Mouse (Mus musculus) 3134 (cell line): Measurements from ENCODE around the gene Hsp90ab1.

Experiments used
- DNase-seq: peaks from one replicate; pipeline ENCODE4 v3.0.0-alpha.2; 2011; ENCODE audit warnings: low spot score; ENCODE audit not compliant: insufficient read length; ENCODE audit errors: extremely low read depth

Gene Hsp90ab1

GRCm38 (mm10) chr17:45559732-45560525 lies 13.1 kb downstream of the Hsp90ab1 start:
- DNase-seq, result no peak

- peak; percentile 51 for DNase-seq
These were observed 14.8 kb downstream of the Hsp90ab1 start for GRCm38 (mm10) chr17:45557998-45558862.

- DNase-seq, result peak; percentile 54
These were observed 15.7 kb downstream of the Hsp90ab1 start for GRCm38 (mm10) chr17:45557246-45557824.

- no peak for DNase-seq
These were observed 16.4 kb downstream of the Hsp90ab1 start for GRCm38 (mm10) chr17:45556514-45557245.

- no peak for DNase-seq
These were observed 17.0 kb downstream of the Hsp90ab1 start for GRCm38 (mm10) chr17:45556107-45556489.

- DNase-seq, result peak; percentile 96
These were observed 17.5 kb downstream of the Hsp90ab1 start, which contains the start of gene Nfkbie for GRCm38 (mm10) chr17:45555452-45556106. Gene Nfkbie (plus strand): TSS chr17:45555703.

GRCm38 (mm10) chr17:45554420-45554819 lies 18.7 kb downstream of the Hsp90ab1 start:
- no peak for DNase-seq

GRCm38 (mm10) chr17:45553065-45553464 lies 20.0 kb downstream of the Hsp90ab1 start:
- DNase-seq, result no peak

- no peak for DNase-seq
These were observed 21.1 kb downstream of the Hsp90ab1 start for GRCm38 (mm10) chr17:45551816-45552451.

GRCm38 (mm10) chr17:45551249-45551796 lies 21.7 kb downstream of the Hsp90ab1 start:
- DNase-seq, result no peak

- DNase-seq, result no peak
These were observed 22.8 kb downstream of the Hsp90ab1 start for GRCm38 (mm10) chr17:45550253-45550652.

GRCm38 (mm10) chr17:45549617-45550181 lies 23.4 kb downstream of the Hsp90ab1 start, which contains the start of gene Tmem151b:
Gene Tmem151b (minus strand): TSS chr17:45549677.
- DNase-seq, result no peak

- no peak for DNase-seq
These were observed 24.2 kb downstream of the Hsp90ab1 start for GRCm38 (mm10) chr17:45548541-45549512.

GRCm38 (mm10) chr17:45547461-45548190 lies 25.4 kb downstream of the Hsp90ab1 start:
- no peak for DNase-seq

- DNase-seq, result no peak
These were observed 26.1 kb downstream of the Hsp90ab1 start for GRCm38 (mm10) chr17:45546941-45547340.

- DNase-seq, result no peak
These were observed 27.7 kb downstream of the Hsp90ab1 start for GRCm38 (mm10) chr17:45545278-45545961.
